ENCODE assay signal across 7 mouse cellular contexts in the genomic region with DNA sequence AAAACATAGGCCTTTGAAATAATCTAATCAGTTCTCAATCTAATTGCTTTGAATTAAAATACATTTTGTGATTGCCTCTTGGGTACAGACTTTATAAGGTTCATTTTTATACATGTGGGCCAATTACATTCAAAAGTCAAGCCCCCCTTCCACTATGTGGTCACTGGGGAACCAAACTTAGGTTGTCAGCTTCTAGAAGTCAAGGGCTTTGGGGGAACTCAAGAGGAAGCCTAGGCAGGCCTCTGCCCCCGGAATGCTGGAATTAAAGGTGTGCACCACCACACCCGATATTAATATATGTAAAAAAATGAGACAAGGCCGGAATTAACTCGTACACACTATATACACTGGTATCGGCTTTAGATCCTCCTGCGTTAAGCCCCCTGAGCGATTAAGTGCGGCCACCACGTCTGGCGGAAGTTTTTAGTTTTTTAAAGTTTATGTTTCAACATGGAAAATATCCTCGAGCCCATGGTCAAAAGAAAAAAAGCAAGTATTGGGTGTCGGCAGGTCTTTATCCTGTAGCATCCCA. TPM values are rescaled to one million over a fixed set of nuclear protein-coding genes. Genes with fewer than 3 reads are reported as not detected.
A peak's percentile ranks its signal among the peaks of the same experiment; 100 is the strongest.
DNase-seq lines count a peak whose midpoint lies in the region; ATAC-seq lines count a peak whose summit lies in the region.

No protein-coding gene starts in this region.

- no peak for DNase-seq in neural tube, embryonic 11.5 days (ENCODE audit: low spot score)
- no peak for DNase-seq in neural tube, embryonic 10.5 days (ENCODE audit: extremely low spot score, low spot score)
- DNase-seq in forebrain, embryonic 11.5 days (ENCODE audit: low spot score): no peak
- DNase-seq in cerebellum, adult 8-10 months: no peak
- DNase-seq in cerebellum, postnatal 4 days (ENCODE audit: low spot score in 2 of 2): no peak

- 1% methylated on average over 12 of the region's 12 CpGs for WGBS in neural tube, embryonic 11.5 days
- WGBS in forebrain, embryonic 11.5 days: 3% methylated on average over 12 of the region's 12 CpGs
- 2% methylated on average over 12 of the region's 12 CpGs for WGBS in limb, embryonic 15.5 days
- 2% methylated on average over 12 of the region's 12 CpGs for WGBS in stomach, embryonic 15.5 days

- H3K9ac ChIP-seq in neural tube, embryonic 11.5 days (ENCODE audit: low read length): peak overlapping the region; percentile 78; the same call in 1 of the 2 replicates
- peak overlapping the region; percentile 73 for H3K9ac ChIP-seq in forebrain, embryonic 11.5 days (ENCODE audit: low read length)
- peak overlapping the region; percentile 67 for H3K9ac ChIP-seq in limb, embryonic 15.5 days
- H3K9ac ChIP-seq in stomach, embryonic 15.5 days: peak overlapping the region; percentile 81

- H3K4me1 ChIP-seq in neural tube, embryonic 11.5 days (ENCODE audit: control insufficient read depth, insufficient read depth, low read length): peaks cover 18% of the 10 kb centered on the region; the same call in 1 of the 2 replicates
- peaks cover 5% of the 10 kb centered on the region; the same call in 1 of the 2 replicates for H3K4me1 ChIP-seq in forebrain, embryonic 11.5 days (replicated peaks; ENCODE audit: control insufficient read depth, insufficient read depth, low read length)
- H3K4me1 ChIP-seq in limb, embryonic 15.5 days: peaks cover 28% of the 10 kb centered on the region
- H3K4me1 ChIP-seq in stomach, embryonic 15.5 days: peaks cover 14% of the 10 kb centered on the region

- H3K27me3 ChIP-seq in neural tube, embryonic 11.5 days (ENCODE audit: control insufficient read depth, insufficient read depth, low read length): no peaks in the 10 kb centered on the region
- H3K27me3 ChIP-seq in forebrain, embryonic 11.5 days (ENCODE audit: control insufficient read depth, insufficient read depth, low read length): no peaks in the 10 kb centered on the region
- H3K27me3 ChIP-seq in limb, embryonic 15.5 days: no peaks in the 10 kb centered on the region
- no peaks in the 10 kb centered on the region for H3K27me3 ChIP-seq in stomach, embryonic 15.5 days (replicated peaks)

- no peak for ATAC-seq in neural tube, embryonic 11.5 days (ENCODE audit: insufficient read depth, low FRiP score, low TSS enrichment)
- no peak for ATAC-seq in forebrain, embryonic 11.5 days (replicated peaks; ENCODE audit: low FRiP score)
- no peak for ATAC-seq in limb, embryonic 15.5 days (ENCODE audit: insufficient number of reproducible peaks, low FRiP score, low TSS enrichment, low read depth)
- ATAC-seq in stomach, embryonic 15.5 days (ENCODE audit: insufficient read depth, low FRiP score, low read depth): no peak

- no peaks in the 10 kb centered on the region for H3K9me3 ChIP-seq in neural tube, embryonic 11.5 days (ENCODE audit: control insufficient read depth, low read length)
- no peaks in the 10 kb centered on the region for H3K9me3 ChIP-seq in forebrain, embryonic 11.5 days (ENCODE audit: control insufficient read depth, low read length)
- H3K9me3 ChIP-seq in limb, embryonic 15.5 days: no peaks in the 10 kb centered on the region
- H3K9me3 ChIP-seq in stomach, embryonic 15.5 days: no peaks in the 10 kb centered on the region

- peak overlapping the region; percentile 74; the same call in 1 of the 2 replicates for H3K27ac ChIP-seq in neural tube, embryonic 11.5 days (ENCODE audit: low read depth, low read length)
- peak overlapping the region; percentile 84; the same call in 1 of the 2 replicates for H3K27ac ChIP-seq in forebrain, embryonic 11.5 days (ENCODE audit: low read depth, low read length)
- H3K27ac ChIP-seq in limb, embryonic 15.5 days: peak overlapping the region; percentile 97
- H3K27ac ChIP-seq in stomach, embryonic 15.5 days: peak overlapping the region; percentile 99

- H3K4me2 ChIP-seq in neural tube, embryonic 11.5 days (ENCODE audit: low read depth): peak overlapping the region; percentile 83
- H3K4me2 ChIP-seq in forebrain, embryonic 11.5 days (ENCODE audit: low read depth, low read length, severe bottlenecking): peak overlapping the region; percentile 74
- H3K4me2 ChIP-seq in limb, embryonic 15.5 days: peak overlapping the region; percentile 67
- H3K4me2 ChIP-seq in stomach, embryonic 15.5 days: peak overlapping the region; percentile 68

- peak overlapping the region; percentile 43 for H3K4me3 ChIP-seq in neural tube, embryonic 11.5 days (ENCODE audit: low read depth, low read length)
- peak overlapping the region; percentile 55 for H3K4me3 ChIP-seq in forebrain, embryonic 11.5 days (ENCODE audit: low read depth, low read length)
- peak overlapping the region; percentile 66 for H3K4me3 ChIP-seq in limb, embryonic 15.5 days
- peak overlapping the region; percentile 69 for H3K4me3 ChIP-seq in stomach, embryonic 15.5 days (replicated peaks)

- H3K36me3 ChIP-seq in neural tube, embryonic 11.5 days (ENCODE audit: control insufficient read depth, insufficient read depth, low read length): no peaks in the 10 kb centered on the region
- H3K36me3 ChIP-seq in forebrain, embryonic 11.5 days (ENCODE audit: control insufficient read depth, insufficient read depth, low read length): no peaks in the 10 kb centered on the region
- no peaks in the 10 kb centered on the region for H3K36me3 ChIP-seq in limb, embryonic 15.5 days
- H3K36me3 ChIP-seq in stomach, embryonic 15.5 days: 0 out of 2 replicates have a peak, but pooled peaks cover 4% of the 10 kb centered on the region

RNA-seq across cellular contexts. Expression of a gene that starts 16.1 kb away (rescaled TPM):
- 688 and 701 TPM in 2 replicates for polyA plus RNA-seq in neural tube, embryonic 11.5 days (2014; fragmentation: Nextera tagmentation; extraction: Ambion mirVana)
- polyA plus RNA-seq in forebrain, embryonic 11.5 days (2014; fragmentation: Nextera tagmentation; extraction: Ambion mirVana): 782 and 811 TPM in 2 replicates
- polyA plus RNA-seq in limb, embryonic 15.5 days (2015; fragmentation: Nextera tagmentation; extraction: Ambion mirVana): 627 and 632 TPM in 2 replicates
- 705 and 736 TPM in 2 replicates for polyA plus RNA-seq in stomach, embryonic 15.5 days (2015; fragmentation: Nextera tagmentation; extraction: Ambion mirVana)

RNA-seq across cellular contexts. Expression of a gene that starts 21.2 kb away (rescaled TPM):
- polyA plus RNA-seq in neural tube, embryonic 11.5 days (2014; fragmentation: Nextera tagmentation; extraction: Ambion mirVana): 1.3 and 1.9 TPM in 2 replicates
- polyA plus RNA-seq in forebrain, embryonic 11.5 days (2014; fragmentation: Nextera tagmentation; extraction: Ambion mirVana): 2.8 and 3.9 TPM in 2 replicates
- 3.4 and 4.3 TPM in 2 replicates for polyA plus RNA-seq in limb, embryonic 15.5 days (2015; fragmentation: Nextera tagmentation; extraction: Ambion mirVana)
- polyA plus RNA-seq in stomach, embryonic 15.5 days (2015; fragmentation: Nextera tagmentation; extraction: Ambion mirVana): 2.7 and 2.9 TPM in 2 replicates

RNA-seq across cellular contexts. Expression of a gene that starts 54.4 kb away (rescaled TPM):
- 9.6 and 10.8 TPM in 2 replicates for polyA plus RNA-seq in neural tube, embryonic 11.5 days (2014; fragmentation: Nextera tagmentation; extraction: Ambion mirVana)
- 14.4 and 16.9 TPM in 2 replicates for polyA plus RNA-seq in forebrain, embryonic 11.5 days (2014; fragmentation: Nextera tagmentation; extraction: Ambion mirVana)
- 9.7 and 11.0 TPM in 2 replicates for polyA plus RNA-seq in limb, embryonic 15.5 days (2015; fragmentation: Nextera tagmentation; extraction: Ambion mirVana)
- polyA plus RNA-seq in stomach, embryonic 15.5 days (2015; fragmentation: Nextera tagmentation; extraction: Ambion mirVana): 6.0 and 6.4 TPM in 2 replicates
